Mouse (Mus musculus) urinary bladder, postnatal 14 days (tissue): Measurements from ENCODE around the gene Camk1.

Experiments used
- DNase-seq: peaks from one replicate; pipeline ENCODE4 v3.0.0; 2021; ENCODE audit warnings: low spot score

Gene Camk1

DNA sequence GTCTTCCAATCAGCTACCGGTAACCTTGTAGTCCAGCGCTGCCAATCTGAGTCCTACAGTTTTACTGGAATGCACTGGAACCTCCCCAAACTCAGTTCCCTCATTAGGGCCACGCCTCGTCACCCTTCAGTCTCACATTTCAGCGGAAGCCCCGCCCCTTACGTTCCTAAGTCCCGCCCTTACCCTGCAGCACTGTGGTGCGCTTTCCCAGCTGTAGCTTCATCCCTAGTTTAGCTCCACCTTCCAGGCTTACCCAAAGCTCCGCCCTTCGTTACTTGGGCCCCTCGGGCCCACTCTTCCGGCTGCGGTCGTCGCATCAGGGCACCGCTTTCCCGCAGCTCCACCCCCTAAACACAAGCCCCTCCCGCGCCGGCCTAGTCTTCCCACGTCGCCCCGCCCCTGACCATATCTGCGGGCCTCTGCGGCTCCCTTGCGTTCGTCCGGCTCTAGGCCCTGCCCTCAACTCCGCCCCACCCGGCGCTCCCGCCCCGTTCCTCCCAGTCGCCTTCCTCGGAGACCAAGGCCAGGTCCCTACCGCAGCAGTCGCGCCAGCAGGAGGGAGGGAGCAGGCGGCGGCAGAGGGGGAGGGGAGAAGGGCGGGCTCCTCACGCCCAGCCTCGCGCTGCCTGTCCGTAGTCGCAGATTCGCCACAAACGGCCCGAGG, 37.3 kb downstream of the Camk1 start:
- peak; percentile 100 for DNase-seq

DNA sequence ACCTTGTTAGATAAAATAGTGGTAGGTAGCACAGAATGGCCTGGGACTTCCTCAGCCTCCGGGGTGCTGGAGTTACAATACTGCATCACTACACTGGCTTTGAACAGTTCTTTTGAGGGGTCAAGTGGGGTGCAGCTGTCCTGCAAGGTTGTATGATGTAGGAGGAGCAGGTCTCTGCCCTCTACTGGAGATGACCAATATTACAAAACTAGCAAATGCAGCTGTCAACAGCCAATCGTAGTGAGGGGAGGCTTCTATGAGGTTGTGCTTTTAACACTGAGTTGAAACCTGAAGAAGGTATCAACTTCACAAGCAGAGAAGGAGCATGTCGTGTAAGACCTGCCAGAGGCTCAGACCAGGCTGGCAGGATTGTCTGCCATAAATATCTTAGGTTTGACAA, 41.5 kb downstream of the Camk1 start:
- DNase-seq, result no peak

DNA sequence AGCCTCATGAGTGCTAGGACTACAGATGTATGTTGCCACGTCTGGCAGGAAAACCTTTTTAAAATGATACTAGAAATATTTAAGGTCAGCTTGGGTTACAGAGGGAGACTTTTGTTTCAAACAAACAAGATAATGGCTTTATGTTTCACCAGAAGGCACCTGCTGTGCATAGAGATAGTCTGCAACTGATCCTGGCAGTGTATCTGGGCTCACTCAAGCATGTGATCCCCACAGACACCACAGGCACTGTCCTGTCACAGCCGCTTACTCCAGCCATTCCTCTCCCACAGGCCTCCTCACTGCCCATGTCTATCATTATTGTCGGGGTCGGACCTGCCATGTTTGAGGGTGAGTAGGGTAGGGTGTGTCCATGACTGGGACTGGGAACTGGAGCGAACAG, 42.4 kb downstream of the Camk1 start:
- no peak for DNase-seq

DNA sequence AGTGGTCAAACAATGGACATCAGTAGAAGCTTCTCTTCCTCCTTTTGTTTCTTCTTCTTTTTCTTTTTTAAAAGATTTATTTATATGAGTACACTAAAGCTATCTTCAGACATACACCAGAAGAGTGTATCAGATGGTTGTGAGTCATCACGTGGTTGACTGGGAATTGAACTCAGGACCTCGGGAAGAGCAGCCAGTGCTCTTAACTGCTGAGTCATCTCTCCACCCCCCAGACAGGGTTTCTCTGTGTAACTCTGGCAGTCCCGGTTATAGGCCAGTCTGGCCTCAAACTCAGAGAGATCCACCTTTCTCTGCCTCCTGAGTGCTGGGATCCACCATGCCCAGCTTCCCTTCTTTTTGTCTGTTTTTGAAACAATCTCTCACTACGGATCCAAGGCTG, 47.1 kb downstream of the Camk1 start:
- DNase-seq, result no peak

DNA sequence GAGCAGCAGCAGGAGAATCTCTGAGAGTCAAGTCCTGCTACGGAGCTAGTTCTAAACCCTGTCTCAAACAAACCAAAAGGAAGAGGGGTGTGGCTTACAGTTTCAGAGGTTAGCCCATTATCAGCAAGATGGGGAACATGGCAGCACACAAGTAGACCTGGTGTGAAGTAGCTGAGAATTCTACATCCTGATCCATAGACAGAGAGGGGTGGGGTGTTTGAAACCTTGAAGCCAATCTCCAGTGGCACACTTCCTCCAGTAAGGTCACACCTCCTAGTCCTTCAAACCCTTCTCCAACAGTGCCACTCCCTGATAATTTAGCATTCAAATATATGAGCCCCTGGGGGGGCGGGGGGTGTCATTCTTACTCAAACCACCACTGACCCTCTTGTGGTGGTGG, 47.7 kb downstream of the Camk1 start:
- DNase-seq, result no peak

DNA sequence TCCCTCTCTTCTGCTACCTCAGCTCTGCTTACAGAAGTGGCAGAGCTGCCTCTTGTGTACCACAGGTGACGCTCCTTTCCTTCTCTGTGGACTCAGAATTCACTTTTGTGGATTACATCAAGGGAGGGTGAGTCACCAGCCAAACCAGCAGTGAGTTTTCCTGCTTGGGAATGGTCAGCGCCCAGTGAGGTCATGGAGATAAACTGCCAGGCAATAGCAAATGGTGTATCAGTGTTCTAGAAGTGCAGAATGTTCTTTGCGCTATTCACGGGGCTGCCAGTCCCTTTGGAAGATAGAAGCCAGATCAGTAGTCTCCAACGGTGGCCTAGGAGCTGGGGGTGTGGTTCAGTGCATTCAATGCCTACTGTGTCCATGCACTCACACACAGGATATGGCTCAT, 50.8 kb downstream of the Camk1 start:
- DNase-seq, result no peak

DNA sequence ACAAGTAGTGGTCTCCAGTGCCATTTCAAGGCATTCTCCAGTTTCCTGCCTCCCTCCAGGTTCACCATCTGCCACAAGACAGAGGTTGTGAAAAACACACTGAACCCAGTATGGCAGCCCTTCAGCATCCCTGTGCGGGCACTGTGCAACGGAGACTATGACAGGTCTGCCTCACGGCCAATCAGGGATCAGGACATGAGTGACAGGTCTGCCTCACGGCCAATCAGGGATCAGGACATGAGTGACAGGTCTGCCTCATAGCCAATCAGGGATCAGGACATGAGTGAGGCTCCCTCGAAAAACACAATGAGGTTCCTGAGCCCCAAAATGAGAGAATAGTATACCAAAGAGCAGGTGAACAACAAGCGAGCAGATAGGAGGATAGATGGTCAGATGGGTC, 53.4 kb downstream of the Camk1 start:
- no peak for DNase-seq

DNA sequence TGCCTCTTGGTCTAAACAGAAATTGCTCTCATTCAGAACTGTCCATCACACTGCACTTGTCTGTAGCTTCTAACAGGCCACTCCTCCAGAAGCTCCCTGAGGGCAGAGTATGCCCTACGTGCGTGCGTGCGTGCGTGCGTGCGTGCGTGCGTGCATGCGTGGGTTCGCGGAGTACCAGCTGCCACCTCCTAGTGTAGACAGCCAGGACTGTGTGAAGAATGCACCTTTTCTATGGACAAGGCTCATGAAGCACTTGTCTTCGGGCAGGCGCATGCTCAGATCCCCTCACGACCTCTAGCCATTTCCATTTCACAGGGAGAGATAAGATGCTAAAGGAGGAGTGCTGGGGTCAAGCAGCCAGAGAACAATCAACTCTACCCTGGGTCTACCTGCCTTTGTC, 54.4 kb downstream of the Camk1 start:
- DNase-seq, result no peak

DNA sequence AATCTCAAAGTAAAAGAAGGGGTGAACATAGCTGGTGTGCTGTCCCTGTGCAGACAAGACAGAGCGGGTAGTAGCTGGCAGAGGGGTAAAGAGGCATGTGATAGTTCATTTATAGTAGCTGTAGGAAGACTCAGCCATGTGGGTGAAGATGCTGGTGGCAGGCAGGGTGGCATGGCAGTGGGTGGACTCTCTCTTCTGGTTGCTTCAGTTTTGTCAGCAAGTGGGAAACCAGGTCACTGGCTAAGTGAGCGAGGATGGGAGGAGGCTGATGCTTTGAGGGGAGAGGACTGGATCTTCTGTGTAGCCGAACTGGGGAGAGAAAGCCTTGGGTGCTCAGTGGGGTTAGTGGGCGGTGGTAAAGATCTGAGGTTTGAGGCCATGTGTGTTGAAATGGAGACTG, 56.5 kb downstream of the Camk1 start:
- DNase-seq, result no peak

DNA sequence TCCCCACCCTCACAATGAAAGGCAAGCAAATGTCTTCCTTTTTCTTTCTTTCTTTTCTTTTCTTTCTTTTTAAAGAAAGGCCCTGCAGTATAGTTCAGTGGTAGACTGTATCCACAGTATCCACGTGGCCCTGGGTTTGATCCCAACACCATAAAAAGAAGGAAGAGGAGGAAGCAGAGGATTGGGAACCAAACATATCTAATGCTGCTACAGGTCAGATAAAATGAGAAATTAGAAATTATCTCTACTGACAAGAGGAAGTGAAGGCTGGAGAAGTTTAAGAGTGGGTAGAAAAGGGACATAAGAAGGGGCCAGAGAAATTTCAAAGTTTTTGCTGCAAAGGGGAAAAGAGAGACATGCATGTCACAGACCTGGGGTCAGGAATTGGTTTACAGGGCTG, 57.5 kb downstream of the Camk1 start:
- DNase-seq, result no peak

DNA sequence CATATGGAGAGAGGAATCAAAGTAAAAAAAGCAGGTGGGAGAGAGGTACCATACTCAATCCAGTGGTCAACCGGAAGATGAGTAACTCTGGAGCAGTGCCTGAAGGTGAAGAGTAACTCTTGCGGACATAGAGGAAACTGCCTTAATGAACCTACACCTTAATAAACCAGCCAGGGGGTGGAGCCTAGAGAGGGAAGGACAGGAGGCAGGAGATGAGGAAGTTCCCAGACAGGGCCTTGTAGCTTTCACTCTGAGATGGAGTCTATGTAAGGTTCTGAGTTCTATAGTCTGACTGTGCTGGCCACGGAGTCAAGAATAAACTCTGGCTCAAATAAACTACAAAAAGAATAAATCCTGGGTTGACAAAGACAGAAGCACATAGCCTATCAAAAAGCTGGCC, 58.9 kb downstream of the Camk1 start:
- no peak for DNase-seq
